12 mouse cellular contexts compared by ENCODE assay signal in genomic region chr19:58016561-58017453, GRCm38 (mm10).
A peak's percentile ranks its signal among the peaks of the same experiment; 100 is the strongest.
DNase-seq lines count a peak whose midpoint lies in the region; ATAC-seq lines count a peak whose summit lies in the region.
"Had no signal": no experiment of that assay in that cellular context is flagged by ENCODE, and none has a peak within 500 bp of the region (broad histone marks: within the 10 kb centered on the region; RNA-seq: fewer than 3 reads in every experiment).

No protein-coding gene starts in this region.

- intact Hi-C loops in heart, postnatal 25 days (cut with DNase I) = no loop called here

- no peak overlapping the region for H3K4me2 ChIP-seq in embryonic facial prominence, embryonic 12.5 days (replicated peaks)
- H3K4me2 ChIP-seq: forebrain, embryonic 12.5 days; hindbrain, embryonic 12.5 days had no signal

- H3K36me3 ChIP-seq in embryonic facial prominence, embryonic 12.5 days = no peaks in the 10 kb centered on the region
- no peaks in the 10 kb centered on the region for H3K36me3 ChIP-seq in embryonic facial prominence, embryonic 10.5 days (replicated peaks)
- H3K36me3 ChIP-seq: forebrain, embryonic 12.5 days; hindbrain, embryonic 12.5 days had no signal

- 75% methylated on average over 9 of the region's 9 CpGs for WGBS in embryonic facial prominence, embryonic 12.5 days
- 92% methylated on average over 9 of the region's 9 CpGs for WGBS in embryonic facial prominence, embryonic 10.5 days

- H3K9me3 ChIP-seq in embryonic facial prominence, embryonic 12.5 days = no peaks in the 10 kb centered on the region
- H3K9me3 ChIP-seq in embryonic facial prominence, embryonic 10.5 days = no peaks in the 10 kb centered on the region
- H3K9me3 ChIP-seq: forebrain, embryonic 12.5 days; hindbrain, embryonic 12.5 days had no signal

- 0 out of 2 replicates have a peak overlapping the region, but pooled peaks have one; percentile 23 for H3K27ac ChIP-seq in embryonic facial prominence, embryonic 12.5 days
- no peak overlapping the region for H3K27ac ChIP-seq in embryonic facial prominence, embryonic 10.5 days (replicated peaks)
- H3K27ac ChIP-seq: forebrain, embryonic 12.5 days; hindbrain, embryonic 12.5 days; left cerebral cortex, adult 2 months had no signal

- DNase-seq in embryonic facial prominence, embryonic 10.5 days (ENCODE audit: low spot score) = no peak
- peak; percentile 21 for DNase-seq in testis, postnatal 14 days (ENCODE audit: low spot score)
- no peak for DNase-seq in testis, postnatal 10 days (ENCODE audit: low spot score)
- peak; percentile 31 for DNase-seq in heart, postnatal 25 days (ENCODE audit: low spot score)
- DNase-seq in skeletal muscle tissue, adult 2 months (ENCODE audit: low read depth, low spot score) = peak; percentile 76
- no peak for DNase-seq in cerebellum, adult 11 months
- no peak for DNase-seq in spleen, postnatal 4 days (ENCODE audit: low spot score in 2 of 2)
- DNase-seq: cerebellum, adult 8-10 months had no signal

- no peak overlapping the region for H3K9ac ChIP-seq in embryonic facial prominence, embryonic 12.5 days
- H3K9ac ChIP-seq: forebrain, embryonic 12.5 days; hindbrain, embryonic 12.5 days had no signal

- ATAC-seq in embryonic facial prominence, embryonic 12.5 days (ENCODE audit: insufficient number of reproducible peaks, insufficient read depth, low FRiP score, low TSS enrichment) = no peak

- no peak overlapping the region for H3K4me3 ChIP-seq in embryonic facial prominence, embryonic 12.5 days
- no peak overlapping the region for H3K4me3 ChIP-seq in embryonic facial prominence, embryonic 10.5 days
- H3K4me3 ChIP-seq: forebrain, embryonic 12.5 days; hindbrain, embryonic 12.5 days; left cerebral cortex, adult 2 months had no signal

- no peaks in the 10 kb centered on the region for H3K4me1 ChIP-seq in embryonic facial prominence, embryonic 12.5 days
- H3K4me1 ChIP-seq in embryonic facial prominence, embryonic 10.5 days = peaks cover 2% of the 10 kb centered on the region; the same call in 1 of the 2 replicates
- H3K4me1 ChIP-seq: hindbrain, embryonic 12.5 days had no signal

- no peaks in the 10 kb centered on the region for H3K27me3 ChIP-seq in embryonic facial prominence, embryonic 12.5 days
- H3K27me3 ChIP-seq in embryonic facial prominence, embryonic 10.5 days (replicated peaks; ENCODE audit: low read depth, poor library complexity, severe bottlenecking) = no peaks in the 10 kb centered on the region
- H3K27me3 ChIP-seq: forebrain, embryonic 12.5 days; hindbrain, embryonic 12.5 days had no signal

Comparison
In these comparisons a context has a peak if more than half of its experiments do, and no peak if none do; other contexts are left out.
1. DNase-seq: peak in testis, postnatal 14 days (single experiment), heart, postnatal 25 days (single experiment) and skeletal muscle tissue, adult 2 months (single experiment); none in embryonic facial prominence, embryonic 10.5 days (single experiment), testis, postnatal 10 days (single experiment), cerebellum, adult 11 months (single experiment) and spleen, postnatal 4 days (0 of 2).